20 mouse cellular contexts compared by ENCODE assay signal in the genomic region with DNA sequence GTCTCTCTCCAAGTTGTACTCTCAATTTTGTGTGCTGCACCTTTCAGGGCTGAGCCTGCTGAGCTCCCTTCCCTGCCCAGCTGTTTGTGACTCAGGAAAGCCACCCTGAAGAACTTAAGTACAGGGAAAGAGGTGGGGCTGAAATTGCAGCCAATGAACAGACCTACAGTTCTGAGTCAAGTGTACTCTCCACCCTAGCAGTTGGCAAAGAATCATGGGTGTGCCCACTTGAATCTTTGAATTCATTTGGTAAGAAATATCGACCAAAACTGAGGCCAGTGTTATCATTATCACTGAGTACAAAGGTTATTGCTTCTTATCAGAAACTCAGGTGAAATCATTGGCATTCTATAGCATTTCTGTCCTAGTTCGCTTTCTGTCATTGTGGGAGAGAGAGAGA. TPM values are rescaled to one million over a fixed set of nuclear protein-coding genes. Genes with fewer than 3 reads are reported as not detected.
DNase-seq lines count a peak whose midpoint lies in the region; ATAC-seq and TF ChIP-seq lines count a peak whose summit lies in the region.
"Had no signal": no experiment of that assay in that cellular context is flagged by ENCODE, and none has a peak within 500 bp of the region (broad histone marks: within the 10 kb centered on the region; RNA-seq: fewer than 3 reads in every experiment).

A gene (minus strand): TSS at position 88 of the 400 bp plus-strand sequence.

- TF ChIP-seq CTCF in thymus, adult 2 months (IDR thresholded peaks at IDR 0.05; ENCODE audit: borderline replicate concordance, control insufficient read depth, extremely low read depth, insufficient read depth, low read length, poor library complexity): no peak

- peak within 1 kb of the TSS; percentile 24; the same call in 1 of the 2 replicates for H3K27ac ChIP-seq in liver, embryonic 15.5 days (replicated peaks)
- no peak within 1 kb of the TSS for H3K27ac ChIP-seq in liver, embryonic 11.5 days (ENCODE audit: low read depth, low read length)
- H3K27ac ChIP-seq in intestine, embryonic 15.5 days: peak within 1 kb of the TSS; percentile 82
- H3K27ac ChIP-seq in lung, embryonic 16.5 days (ENCODE audit: low read length): peak within 1 kb of the TSS; percentile 48; the same call in 1 of the 2 replicates
- H3K27ac ChIP-seq in stomach, embryonic 16.5 days (ENCODE audit: low read length): peak within 1 kb of the TSS; percentile 61
- no peak within 1 kb of the TSS for H3K27ac ChIP-seq in forebrain, embryonic 12.5 days
- no peak within 1 kb of the TSS for H3K27ac ChIP-seq in thymus, adult 2 months (ENCODE audit: control insufficient read depth, insufficient read depth, low read length)
- H3K27ac ChIP-seq: heart, embryonic 15.5 days; hindbrain, postnatal 0 days; liver, embryonic 14.5 days; midbrain, embryonic 15.5 days; neural tube, embryonic 12.5 days had no signal

- H3K4me2 ChIP-seq in liver, embryonic 15.5 days: peak within 1 kb of the TSS; percentile 29
- H3K4me2 ChIP-seq in liver, embryonic 11.5 days: no peak within 1 kb of the TSS
- peak within 1 kb of the TSS; percentile 46 for H3K4me2 ChIP-seq in intestine, embryonic 15.5 days (replicated peaks)
- H3K4me2 ChIP-seq in lung, embryonic 16.5 days (ENCODE audit: low read depth, low read length): no peak within 1 kb of the TSS
- peak within 1 kb of the TSS; percentile 45 for H3K4me2 ChIP-seq in stomach, embryonic 16.5 days (ENCODE audit: low read depth, low read length)
- no peak within 1 kb of the TSS for H3K4me2 ChIP-seq in forebrain, embryonic 12.5 days
- H3K4me2 ChIP-seq: heart, embryonic 15.5 days; midbrain, embryonic 15.5 days; neural tube, embryonic 12.5 days had no signal

- no peaks in the 10 kb centered on the region for H3K27me3 ChIP-seq in liver, embryonic 15.5 days
- H3K27me3 ChIP-seq in liver, embryonic 11.5 days (replicated peaks; ENCODE audit: control insufficient read depth, insufficient read depth, low read length): no peaks in the 10 kb centered on the region
- H3K27me3 ChIP-seq in intestine, embryonic 15.5 days (replicated peaks): no peaks in the 10 kb centered on the region
- no peaks in the 10 kb centered on the region for H3K27me3 ChIP-seq in lung, embryonic 16.5 days (ENCODE audit: control insufficient read depth, insufficient read depth, low read depth, low read length)
- no peaks in the 10 kb centered on the region for H3K27me3 ChIP-seq in stomach, embryonic 16.5 days (ENCODE audit: control insufficient read depth, insufficient read depth, low read length)
- no peaks in the 10 kb centered on the region for H3K27me3 ChIP-seq in forebrain, embryonic 12.5 days
- no peaks in the 10 kb centered on the region for H3K27me3 ChIP-seq in thymus, adult 2 months (ENCODE audit: control insufficient read depth, insufficient read depth, low read length)
- H3K27me3 ChIP-seq: heart, embryonic 15.5 days; midbrain, embryonic 15.5 days; neural tube, embryonic 12.5 days had no signal

- ATAC-seq in liver, embryonic 15.5 days (ENCODE audit: insufficient read depth): no peak
- ATAC-seq in liver, embryonic 11.5 days (replicated peaks; ENCODE audit: low FRiP score): no peak
- ATAC-seq in intestine, embryonic 15.5 days: peak; percentile 91
- ATAC-seq in lung, embryonic 16.5 days (ENCODE audit: low read depth): peak; percentile 75
- peak; percentile 90 for ATAC-seq in stomach, embryonic 16.5 days (ENCODE audit: insufficient read depth, low FRiP score)
- no peak for ATAC-seq in forebrain, embryonic 12.5 days (ENCODE audit: low FRiP score)
- ATAC-seq: forebrain, embryonic 14.5 days; hindbrain, postnatal 0 days; midbrain, embryonic 15.5 days had no signal

- no peak for TF ChIP-seq POLR2A in thymus, adult 2 months (IDR thresholded peaks at IDR 0.05; ENCODE audit: control insufficient read depth, extremely low read depth, insufficient read depth, low read length, poor library complexity)

- DNase-seq in liver, embryonic 11.5 days (ENCODE audit: low spot score): no peak
- no peak for DNase-seq in retina, embryonic 14.5 days (ENCODE audit: low spot score)
- DNase-seq in thymus, adult 2 months: no peak
- DNase-seq: adrenal gland, postnatal 25 days; gastrocnemius, postnatal 36 days; kidney, postnatal 4 days; thymus, postnatal 14 days had no signal

- H3K4me1 ChIP-seq in liver, embryonic 15.5 days (replicated peaks): no peaks in the 10 kb centered on the region
- 0 out of 2 replicates have a peak, but pooled peaks cover 4% of the 10 kb centered on the region for H3K4me1 ChIP-seq in liver, embryonic 11.5 days (replicated peaks; ENCODE audit: control insufficient read depth, insufficient read depth, low read length)
- H3K4me1 ChIP-seq in intestine, embryonic 15.5 days (replicated peaks): no peaks in the 10 kb centered on the region
- no peaks in the 10 kb centered on the region for H3K4me1 ChIP-seq in lung, embryonic 16.5 days (replicated peaks; ENCODE audit: control insufficient read depth, insufficient read depth, low read length)
- no peaks in the 10 kb centered on the region for H3K4me1 ChIP-seq in stomach, embryonic 16.5 days (ENCODE audit: control insufficient read depth, insufficient read depth, low read length)
- H3K4me1 ChIP-seq in forebrain, embryonic 12.5 days: no peaks in the 10 kb centered on the region
- no peaks in the 10 kb centered on the region for H3K4me1 ChIP-seq in thymus, adult 2 months (replicated peaks; ENCODE audit: control insufficient read depth, insufficient read depth, low read length)
- H3K4me1 ChIP-seq: heart, embryonic 15.5 days; midbrain, embryonic 15.5 days; neural tube, embryonic 12.5 days had no signal

- H3K36me3 ChIP-seq in liver, embryonic 15.5 days (replicated peaks): no peaks in the 10 kb centered on the region
- no peaks in the 10 kb centered on the region for H3K36me3 ChIP-seq in liver, embryonic 11.5 days (ENCODE audit: control insufficient read depth, insufficient read depth, low read length)
- no peaks in the 10 kb centered on the region for H3K36me3 ChIP-seq in intestine, embryonic 15.5 days
- no peaks in the 10 kb centered on the region for H3K36me3 ChIP-seq in lung, embryonic 16.5 days (ENCODE audit: control insufficient read depth, insufficient read depth, low read length)
- no peaks in the 10 kb centered on the region for H3K36me3 ChIP-seq in stomach, embryonic 16.5 days (ENCODE audit: control insufficient read depth, insufficient read depth, low read length)
- H3K36me3 ChIP-seq in forebrain, embryonic 12.5 days (replicated peaks): no peaks in the 10 kb centered on the region
- H3K36me3 ChIP-seq in thymus, adult 2 months (ENCODE audit: control insufficient read depth, insufficient read depth, low read length): no peaks in the 10 kb centered on the region
- H3K36me3 ChIP-seq: heart, embryonic 15.5 days; midbrain, embryonic 15.5 days; neural tube, embryonic 12.5 days had no signal

- no peak within 1 kb of the TSS for H3K4me3 ChIP-seq in liver, embryonic 15.5 days (replicated peaks)
- H3K4me3 ChIP-seq in liver, embryonic 11.5 days (ENCODE audit: low read depth, low read length): no peak within 1 kb of the TSS
- H3K4me3 ChIP-seq in intestine, embryonic 15.5 days (replicated peaks): peak within 1 kb of the TSS; percentile 27
- no peak within 1 kb of the TSS for H3K4me3 ChIP-seq in lung, embryonic 16.5 days (ENCODE audit: low read length)
- peak within 1 kb of the TSS; percentile 31 for H3K4me3 ChIP-seq in stomach, embryonic 16.5 days (replicated peaks; ENCODE audit: low read length)
- no peak within 1 kb of the TSS for H3K4me3 ChIP-seq in forebrain, embryonic 12.5 days (replicated peaks)
- no peak within 1 kb of the TSS for H3K4me3 ChIP-seq in thymus, adult 2 months (ENCODE audit: control insufficient read depth, insufficient read depth, low read length)
- H3K4me3 ChIP-seq: heart, embryonic 15.5 days; midbrain, embryonic 15.5 days; neural tube, embryonic 12.5 days had no signal

- H3K9ac ChIP-seq in liver, embryonic 15.5 days: no peak within 1 kb of the TSS
- H3K9ac ChIP-seq in liver, embryonic 11.5 days (ENCODE audit: low read depth, low read length): no peak within 1 kb of the TSS
- no peak within 1 kb of the TSS for H3K9ac ChIP-seq in intestine, embryonic 15.5 days
- no peak within 1 kb of the TSS for H3K9ac ChIP-seq in lung, embryonic 16.5 days (ENCODE audit: low read length)
- H3K9ac ChIP-seq in stomach, embryonic 16.5 days (ENCODE audit: low read length): no peak within 1 kb of the TSS
- H3K9ac ChIP-seq in forebrain, embryonic 12.5 days: no peak within 1 kb of the TSS
- H3K9ac ChIP-seq: heart, embryonic 15.5 days; liver, embryonic 14.5 days; midbrain, embryonic 15.5 days; neural tube, embryonic 12.5 days had no signal

- WGBS in liver, embryonic 15.5 days (ENCODE audit: insufficient replicate concordance): 21% methylated on average over 2 of the region's 2 CpGs
- WGBS in liver, embryonic 11.5 days: 41% methylated on average over 2 of the region's 2 CpGs
- 42% methylated on average over 2 of the region's 2 CpGs for WGBS in intestine, embryonic 15.5 days
- 50% methylated on average over 2 of the region's 2 CpGs for WGBS in lung, embryonic 16.5 days
- WGBS in stomach, embryonic 16.5 days: 33% methylated on average over 2 of the region's 2 CpGs
- WGBS in forebrain, embryonic 12.5 days: 54% methylated on average over 2 of the region's 2 CpGs
- WGBS in thymus, adult 2 months: 65% methylated on average over 2 of the region's 2 CpGs

- no peaks in the 10 kb centered on the region for H3K9me3 ChIP-seq in liver, embryonic 15.5 days (replicated peaks)
- no peaks in the 10 kb centered on the region for H3K9me3 ChIP-seq in liver, embryonic 11.5 days (ENCODE audit: control insufficient read depth, low read length)
- no peaks in the 10 kb centered on the region for H3K9me3 ChIP-seq in intestine, embryonic 15.5 days
- H3K9me3 ChIP-seq in lung, embryonic 16.5 days (ENCODE audit: control insufficient read depth, low read length): no peaks in the 10 kb centered on the region
- H3K9me3 ChIP-seq in stomach, embryonic 16.5 days (replicated peaks; ENCODE audit: control insufficient read depth, low read length): no peaks in the 10 kb centered on the region
- no peaks in the 10 kb centered on the region for H3K9me3 ChIP-seq in forebrain, embryonic 12.5 days
- H3K9me3 ChIP-seq: heart, embryonic 15.5 days; midbrain, embryonic 15.5 days; neural tube, embryonic 12.5 days had no signal

RNA-seq across cellular contexts. Expression of the gene that starts here (rescaled TPM):
- polyA plus RNA-seq in liver, embryonic 15.5 days (2015; fragmentation: Nextera tagmentation; extraction: Ambion mirVana): 5.0 and 5.2 TPM in 2 replicates
- polyA plus RNA-seq in liver, embryonic 11.5 days (2014; fragmentation: Nextera tagmentation; extraction: Ambion mirVana): 0.79 and 0.95 TPM in 2 replicates
- polyA plus RNA-seq in intestine, embryonic 15.5 days (2015; fragmentation: Nextera tagmentation; extraction: Ambion mirVana): 32.9 and 33.1 TPM in 2 replicates
- 0.77 and 0.79 TPM in 2 replicates for polyA plus RNA-seq in lung, embryonic 16.5 days (2015; fragmentation: Nextera tagmentation; extraction: Ambion mirVana)
- 14.7 and 15.9 TPM in 2 replicates for polyA plus RNA-seq in stomach, embryonic 16.5 days (2015; fragmentation: Nextera tagmentation; extraction: Ambion mirVana)
- polyA plus RNA-seq in forebrain, embryonic 12.5 days (2016; fragmentation: Nextera tagmentation; extraction: Ambion mirVana): not detected in 2 replicates
- 0.17 and 0.26 TPM in 2 replicates for polyA plus RNA-seq in thymus, adult 2 months (2012; rRNA removed)
- polyA plus RNA-seq: embryonic facial prominence, embryonic 14.5 days; forebrain, embryonic 14.5 days; heart, embryonic 15.5 days; midbrain, embryonic 15.5 days; neural tube, embryonic 12.5 days; spleen, adult 2 months had no signal

Comparison
In these comparisons a context has a peak if more than half of its experiments do, and no peak if none do; other contexts are left out.
1. H3K27ac ChIP-seq: peak in liver, embryonic 15.5 days (single experiment), intestine, embryonic 15.5 days (single experiment) and stomach, embryonic 16.5 days (single experiment); none in liver, embryonic 11.5 days (single experiment), forebrain, embryonic 12.5 days (single experiment) and thymus, adult 2 months (single experiment).
2. H3K4me2 ChIP-seq: peak in liver, embryonic 15.5 days (single experiment), intestine, embryonic 15.5 days (single experiment) and stomach, embryonic 16.5 days (single experiment); none in liver, embryonic 11.5 days (single experiment), lung, embryonic 16.5 days (single experiment) and forebrain, embryonic 12.5 days (single experiment).
3. Peak in ATAC-seq and H3K27ac ChIP-seq in lung, embryonic 16.5 days; RNA of the gene not detected or under 1 TPM.
4. ATAC-seq: peak in intestine, embryonic 15.5 days (single experiment) and stomach, embryonic 16.5 days (single experiment); none in liver, embryonic 15.5 days (single experiment), liver, embryonic 11.5 days (single experiment) and forebrain, embryonic 12.5 days (single experiment).
5. H3K4me3 ChIP-seq: peak in intestine, embryonic 15.5 days (single experiment) and stomach, embryonic 16.5 days (single experiment); none in liver, embryonic 15.5 days (single experiment), liver, embryonic 11.5 days (single experiment), lung, embryonic 16.5 days (single experiment), forebrain, embryonic 12.5 days (single experiment) and thymus, adult 2 months (single experiment).